Mouse (Mus musculus) kidney, postnatal 14 days (tissue): ENCODE results near the gene Tssk3.
"Not testable (repeated sequence)": the region's sequence is repeated elsewhere in the genome, so short reads cannot be mapped to it uniquely, and the experiment has no call there.

Experiments
- DNase-seq: peaks from one replicate; pipeline ENCODE4 v3.0.0; 2022; ENCODE audit warnings: mixed read lengths

Tssk3 gene

GRCm38 (mm10) chr4:129490972-129491880 is at the start of gene Tssk3, which contains the start of gene Fam229a:
Gene Tssk3, minus strand, starts transcription at chr4:129491022.
Gene Fam229a, plus strand, starts transcription at chr4:129491190.
- peak; percentile 66 for DNase-seq

DNA sequence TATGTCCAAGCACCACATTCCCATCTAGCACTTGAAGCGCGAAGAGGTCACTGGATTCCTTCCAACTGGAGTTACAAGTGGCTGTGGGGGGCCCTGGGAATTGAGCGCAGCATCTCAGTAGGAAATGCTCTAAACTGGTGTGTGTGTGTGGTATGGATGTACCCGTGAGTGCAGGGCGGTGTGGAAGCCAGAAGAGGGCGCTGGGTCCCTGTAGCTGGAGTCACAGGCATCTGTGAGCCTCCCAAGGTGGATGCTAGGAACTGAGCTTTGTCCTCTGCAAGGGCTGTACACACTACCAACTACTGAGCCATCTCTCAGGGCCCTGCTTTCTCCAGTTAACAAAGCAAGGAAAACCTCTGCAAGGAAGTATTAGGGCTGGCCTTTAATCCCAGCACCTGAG is 49.2 kb upstream of the Tssk3 start:
- peak; percentile 25 for DNase-seq

GRCm38 (mm10) chr4:129528901-129529300 is 38.1 kb upstream of the Tssk3 start:
- DNase-seq = not testable (repeated sequence)

- no peak for DNase-seq
Measured at GRCm38 (mm10) chr4:129525889-129526288, 35.1 kb upstream of the Tssk3 start.

GRCm38 (mm10) chr4:129525338-129525737 is 34.5 kb upstream of the Tssk3 start:
- DNase-seq = no peak

GRCm38 (mm10) chr4:129518519-129518918 is 27.7 kb upstream of the Tssk3 start:
- DNase-seq = no peak

GRCm38 (mm10) chr4:129516925-129517324 is 26.1 kb upstream of the Tssk3 start:
- peak; percentile 74 for DNase-seq

DNA sequence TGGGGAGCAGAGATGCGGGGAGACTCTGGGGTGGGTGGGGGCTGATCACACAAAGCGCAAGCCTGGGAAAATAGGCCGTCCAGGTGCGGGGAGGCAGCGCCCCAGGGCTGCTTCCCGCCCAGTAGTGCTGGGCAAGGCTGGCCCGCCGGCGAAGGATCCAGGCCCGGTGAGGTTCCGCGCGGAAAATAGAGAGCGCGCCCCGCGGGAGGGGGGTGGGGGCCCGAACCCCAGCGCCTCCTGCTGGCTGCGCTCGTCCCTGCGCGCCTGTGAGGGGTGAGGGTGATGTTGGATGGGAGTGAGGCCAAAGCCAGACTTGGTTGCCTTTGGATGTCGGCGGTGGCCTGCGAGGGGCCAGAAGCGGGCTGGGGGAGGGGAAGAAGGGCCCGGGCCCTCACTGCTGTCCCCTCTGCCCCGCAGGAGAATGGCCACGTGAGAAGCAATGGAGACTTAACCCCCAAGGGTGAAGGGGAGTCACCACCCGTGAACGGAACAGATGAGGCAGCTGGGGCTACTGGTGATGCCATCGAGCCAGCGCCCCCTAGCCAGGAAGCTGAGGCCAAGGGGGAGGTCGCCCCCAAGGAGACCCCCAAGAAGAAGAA is 23.6 kb upstream of the Tssk3 start:
- DNase-seq = peak; percentile 78

DNA sequence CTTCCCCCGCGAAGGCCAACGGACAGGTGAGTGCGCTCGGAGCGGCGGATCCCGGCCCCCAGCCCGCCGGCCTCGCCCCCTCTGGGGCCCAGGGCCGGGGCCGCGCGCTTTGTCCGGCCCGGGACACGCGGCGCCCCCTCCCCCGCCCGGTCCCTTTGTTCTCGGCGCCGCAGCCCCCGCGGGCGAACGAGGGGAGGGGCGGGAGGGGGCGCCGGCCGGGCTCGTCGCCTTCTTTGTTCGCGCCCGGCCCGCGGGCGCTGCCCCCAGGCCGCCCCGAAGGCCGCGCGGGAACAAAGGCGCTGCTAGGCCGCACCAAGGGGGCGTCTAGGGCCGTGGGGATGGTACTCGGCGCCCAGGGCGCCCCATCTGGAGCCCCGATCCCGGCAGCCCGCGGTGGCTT is 23.1 kb upstream of the Tssk3 start:
- no peak for DNase-seq

DNA sequence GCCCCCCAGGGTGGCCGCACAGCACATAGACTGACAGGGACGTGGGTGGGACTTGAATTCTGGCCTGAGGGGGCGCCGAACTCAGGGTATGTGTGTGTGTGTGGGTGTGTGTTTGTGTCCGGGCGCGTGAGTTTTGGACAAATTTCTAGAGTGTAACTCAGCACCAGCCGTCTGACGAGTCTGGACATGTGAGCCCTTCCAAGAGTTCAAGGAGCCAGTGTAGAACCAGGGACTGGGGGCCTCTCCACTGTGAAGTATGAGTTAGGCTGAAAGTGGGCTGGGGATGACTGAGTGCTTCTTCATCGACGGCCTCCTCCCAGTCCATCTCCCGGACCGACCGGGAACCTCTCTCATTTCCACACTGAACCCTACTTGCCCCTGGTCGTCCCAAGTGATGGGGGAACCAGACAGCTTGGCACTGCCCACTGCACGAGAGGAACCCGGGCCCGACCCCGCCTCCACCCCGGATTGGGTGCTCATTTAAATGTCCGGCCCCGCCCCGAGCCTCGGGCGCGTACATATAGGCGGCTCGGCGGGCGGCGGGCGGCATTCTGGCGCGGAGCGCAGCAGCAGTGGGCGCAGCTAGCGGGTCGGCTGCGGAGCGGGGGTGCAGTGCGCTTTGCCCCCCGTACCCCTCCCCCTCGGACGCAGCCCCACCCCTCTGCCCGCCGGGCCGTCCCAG is 22.4 kb upstream of the Tssk3 start, which contains the start of gene Marcksl1:
TSS of gene Marcksl1 (plus strand) at position 496 of the 682 bp plus-strand sequence.
- DNase-seq = peak; percentile 94

DNA sequence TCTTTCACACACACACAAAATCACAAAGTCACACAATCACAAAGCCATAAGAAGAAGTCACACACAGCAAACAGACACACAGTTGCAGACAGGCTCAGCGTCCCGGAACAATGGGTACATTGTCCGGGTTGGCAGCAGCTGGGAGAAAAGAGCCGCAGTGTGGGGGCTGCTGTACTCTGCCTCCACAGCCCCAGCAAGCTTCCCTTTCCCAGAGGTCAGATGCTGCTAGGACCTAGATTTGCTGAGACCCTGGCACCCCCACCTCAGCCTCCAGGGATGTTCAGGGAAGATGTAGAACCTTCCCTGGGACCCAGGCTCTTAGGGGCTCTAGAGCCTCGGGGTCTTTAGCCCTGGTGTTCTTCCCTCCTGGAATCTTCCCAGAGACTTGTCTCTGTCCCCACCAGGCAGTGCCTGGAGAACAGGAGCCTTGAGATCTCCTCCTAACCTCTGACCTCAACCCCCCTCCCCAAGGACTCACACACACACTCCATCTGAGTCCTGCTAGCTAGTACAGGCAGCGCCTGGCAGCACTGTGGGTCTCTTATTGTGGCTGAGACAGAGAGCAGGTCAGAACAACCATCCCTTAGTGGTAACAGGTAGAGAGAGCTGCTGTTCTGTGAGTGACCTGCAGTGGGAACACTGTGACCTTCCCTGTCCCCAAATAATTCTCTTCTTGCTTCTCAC is 20.7 kb upstream of the Tssk3 start:
- DNase-seq = no peak

DNA sequence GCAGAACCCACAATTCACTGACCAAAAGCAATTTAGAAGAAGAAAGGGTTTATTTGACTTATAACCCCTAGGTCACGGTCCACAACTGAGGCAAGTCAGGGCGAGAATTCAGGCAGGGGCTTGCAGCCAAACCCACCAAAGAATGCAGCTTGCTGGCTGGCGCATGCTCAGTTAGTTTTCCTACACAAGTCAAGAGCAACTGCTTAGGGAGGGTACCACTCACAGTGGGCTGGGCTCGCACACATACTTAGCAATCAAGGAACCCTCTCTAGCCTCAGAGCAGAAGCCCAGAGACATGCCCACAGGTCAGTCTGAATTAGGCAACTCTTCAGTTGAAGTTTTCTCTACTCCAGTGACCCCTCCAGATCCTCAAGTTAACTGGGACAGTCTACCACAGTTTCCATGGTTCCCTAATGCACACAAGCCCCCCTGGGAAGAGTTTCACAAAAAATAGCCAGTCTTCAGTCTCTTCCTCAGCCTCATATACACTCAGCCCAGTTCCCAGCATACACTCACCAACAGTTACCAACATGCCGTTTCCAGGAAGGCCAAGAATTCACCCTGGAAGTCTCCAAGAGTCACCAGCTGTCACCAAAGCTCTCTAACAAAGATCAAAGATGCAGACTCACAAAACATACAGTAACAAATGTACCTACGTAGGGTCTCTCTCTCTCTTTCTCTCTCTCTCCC is 20.0 kb upstream of the Tssk3 start:
- DNase-seq = no peak

GRCm38 (mm10) chr4:129509650-129510049 is 18.8 kb upstream of the Tssk3 start:
- DNase-seq = no peak

DNA sequence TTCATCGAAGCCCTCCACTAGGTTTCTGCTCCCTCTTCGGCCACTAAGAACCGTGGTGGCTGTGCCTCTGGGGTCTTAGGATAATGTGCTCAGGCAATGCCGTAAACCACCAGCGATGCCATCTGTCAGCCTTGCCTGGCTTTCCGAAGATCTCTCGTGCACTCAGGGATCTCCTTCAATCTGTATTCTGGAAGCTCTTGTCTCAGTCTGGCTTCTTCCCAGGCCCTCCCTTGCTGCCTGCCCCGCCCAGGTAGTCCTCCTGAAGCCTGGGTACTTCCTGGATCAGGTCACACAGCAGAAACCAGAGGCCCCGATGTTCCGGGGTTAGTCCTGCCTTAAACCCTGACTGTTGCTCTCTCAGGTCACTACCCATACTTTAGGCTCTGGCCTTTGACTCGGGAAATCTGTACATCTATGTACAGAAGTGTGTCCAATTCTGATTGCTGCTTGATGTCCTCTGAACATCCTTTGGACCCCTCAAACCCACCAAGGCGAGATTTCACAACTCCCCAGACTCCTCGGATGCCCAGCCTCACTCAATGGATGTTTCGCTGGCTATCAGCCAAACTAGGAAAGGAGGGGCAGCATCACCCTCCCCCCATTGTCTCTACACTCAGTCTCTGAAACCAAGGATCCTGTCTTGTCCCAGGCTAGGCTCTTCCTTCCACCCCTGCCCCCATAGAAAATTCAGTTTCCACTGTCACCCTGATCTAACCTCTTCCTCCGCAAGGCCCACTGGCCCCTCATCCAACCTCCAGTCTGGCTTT is 18.2 kb upstream of the Tssk3 start:
- DNase-seq = peak; percentile 51

- no peak for DNase-seq
Measured at GRCm38 (mm10) chr4:129508237-129508515, 17.4 kb upstream of the Tssk3 start.

DNA sequence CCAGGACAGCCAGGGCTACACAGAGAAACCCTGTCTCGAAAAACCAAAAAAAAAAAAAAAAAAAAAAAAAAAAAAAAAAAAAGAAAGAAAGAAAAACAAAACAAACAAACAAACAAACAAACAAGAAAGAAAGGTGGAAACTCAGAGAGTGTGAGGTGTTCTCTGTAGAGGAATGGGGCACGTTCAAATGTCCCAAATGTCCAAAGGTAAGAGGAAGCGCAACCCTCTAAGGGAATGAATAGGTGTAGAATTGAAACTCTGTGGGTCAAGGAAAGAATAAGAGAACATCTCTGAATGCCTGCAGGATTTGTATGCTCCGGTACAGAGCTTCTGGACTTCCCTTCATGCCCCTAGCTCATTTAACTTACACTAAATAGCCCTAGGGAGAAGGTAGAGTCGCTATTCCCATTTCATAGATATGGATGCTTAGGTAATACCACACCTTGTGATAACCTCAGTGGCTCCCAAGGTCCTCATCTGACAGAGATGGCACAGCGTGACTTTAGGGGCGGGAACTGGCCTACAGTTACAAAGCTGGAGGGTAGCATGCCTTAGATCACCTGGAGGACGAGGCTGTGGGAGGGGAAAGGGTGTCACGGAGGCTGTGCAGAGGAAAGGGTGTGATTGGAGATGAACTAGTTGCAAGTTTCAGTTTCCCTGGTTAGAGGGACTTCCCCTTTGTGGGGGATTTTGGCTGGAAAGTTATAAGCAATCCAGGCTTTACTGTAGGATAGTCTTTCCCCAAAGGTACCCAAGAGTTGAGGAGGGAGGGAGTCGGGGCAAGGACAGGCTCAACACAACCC is 16.8 kb upstream of the Tssk3 start:
- no peak for DNase-seq

GRCm38 (mm10) chr4:129505511-129505910 is 14.7 kb upstream of the Tssk3 start:
- no peak for DNase-seq

DNA sequence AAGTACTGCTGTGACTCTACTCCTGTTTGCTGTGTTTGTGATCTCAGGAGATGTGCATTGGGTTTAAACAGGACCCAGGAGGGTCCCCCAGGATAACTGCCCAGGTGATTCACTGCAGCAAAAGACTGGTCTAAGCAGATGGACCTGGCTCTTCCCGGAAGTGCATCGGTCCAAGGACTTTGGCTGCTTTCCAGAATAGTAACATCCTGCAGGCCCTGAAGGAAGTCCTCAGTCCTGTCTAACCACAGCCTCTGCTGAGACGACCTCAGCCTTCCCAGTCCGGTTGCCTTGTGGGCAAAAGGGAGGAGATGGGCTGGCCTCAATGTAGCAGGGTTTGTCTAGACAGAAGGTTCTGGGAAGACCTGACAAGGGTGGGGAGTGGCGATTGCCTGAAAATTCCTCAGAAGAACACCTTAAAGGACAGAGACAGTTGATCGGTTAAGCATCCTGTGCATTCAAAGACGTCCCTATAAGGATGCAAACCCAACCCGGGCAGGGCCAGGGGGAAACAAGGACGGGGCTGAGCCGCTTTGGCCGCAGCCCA is 12.2 kb upstream of the Tssk3 start:
- DNase-seq = no peak

GRCm38 (mm10) chr4:129502327-129502888 is 11.6 kb upstream of the Tssk3 start:
- DNase-seq = no peak
